Mouse (Mus musculus) liver, postnatal 0 days (tissue): ENCODE data around the gene Mgat4a.

Experiments used
- CTCF ChIP-seq: sonication (generic); IDR thresholded peaks from 2 replicates; pipeline ENCODE4 v1.5.1; 2016; ENCODE audit warnings: antibody characterized with exemption, low read depth
- EP300 ChIP-seq: IDR thresholded peaks from 2 replicates; pipeline ENCODE4 v1.6.1; 2016; ENCODE audit warnings: antibody characterized with exemption, low read depth, mild to moderate bottlenecking

DNA sequence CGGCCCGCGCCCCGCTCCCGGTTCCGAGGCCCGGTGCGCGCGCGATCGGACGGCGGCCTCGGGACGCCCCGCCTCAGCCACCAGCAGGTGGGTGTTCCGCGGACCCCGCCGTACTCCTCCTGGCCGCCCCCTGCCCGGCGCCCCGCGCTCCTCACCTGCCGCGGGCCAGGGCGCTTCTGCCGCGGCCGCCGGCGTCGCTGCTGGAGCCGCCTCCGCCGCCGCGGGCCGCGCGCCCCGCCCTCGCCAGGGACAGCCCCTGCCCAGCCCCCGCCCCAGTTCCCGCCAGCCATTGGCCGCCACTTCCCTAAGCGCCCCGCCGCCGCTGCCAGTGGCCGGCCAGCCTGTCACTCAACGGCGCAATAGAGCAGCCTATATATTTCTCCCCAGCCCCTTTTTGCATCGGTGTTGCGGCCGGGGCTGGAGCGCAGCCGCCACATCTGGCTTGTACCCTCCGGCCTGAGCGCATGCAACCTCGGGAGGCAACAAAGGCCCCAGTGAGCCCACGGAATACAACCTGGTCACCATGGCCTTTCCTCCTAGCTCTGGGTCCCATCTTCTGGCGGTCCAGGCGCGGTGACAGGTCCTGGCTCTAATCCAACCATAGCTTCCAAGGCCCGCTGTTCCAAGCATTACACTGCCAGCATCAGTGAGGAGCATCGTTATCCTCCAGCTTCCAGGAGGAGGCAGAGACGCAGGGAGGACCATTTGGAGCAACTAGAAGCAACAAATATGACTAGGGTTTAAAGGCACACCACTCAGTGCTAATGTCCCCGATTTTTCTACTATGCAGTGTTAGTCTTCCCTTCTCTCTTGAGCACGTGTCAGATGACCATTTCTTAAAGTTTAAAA, at the start of gene Mgat4a:
- TF ChIP-seq CTCF (no peak), EP300 (no peak)
